Mouse (Mus musculus): Measurements from ENCODE around the gene Zfp870. TPM values are rescaled to one million over a fixed set of nuclear protein-coding genes. Genes with fewer than 3 reads are reported as not detected.
"Not testable (repeated sequence)": the region's sequence is repeated elsewhere in the genome, so short reads cannot be mapped to it uniquely, and the experiment has no call there.

Zfp870 gene
- polyA plus RNA-seq, 1 experiment from 2014 or later, result 6.9 TPM

DNA sequence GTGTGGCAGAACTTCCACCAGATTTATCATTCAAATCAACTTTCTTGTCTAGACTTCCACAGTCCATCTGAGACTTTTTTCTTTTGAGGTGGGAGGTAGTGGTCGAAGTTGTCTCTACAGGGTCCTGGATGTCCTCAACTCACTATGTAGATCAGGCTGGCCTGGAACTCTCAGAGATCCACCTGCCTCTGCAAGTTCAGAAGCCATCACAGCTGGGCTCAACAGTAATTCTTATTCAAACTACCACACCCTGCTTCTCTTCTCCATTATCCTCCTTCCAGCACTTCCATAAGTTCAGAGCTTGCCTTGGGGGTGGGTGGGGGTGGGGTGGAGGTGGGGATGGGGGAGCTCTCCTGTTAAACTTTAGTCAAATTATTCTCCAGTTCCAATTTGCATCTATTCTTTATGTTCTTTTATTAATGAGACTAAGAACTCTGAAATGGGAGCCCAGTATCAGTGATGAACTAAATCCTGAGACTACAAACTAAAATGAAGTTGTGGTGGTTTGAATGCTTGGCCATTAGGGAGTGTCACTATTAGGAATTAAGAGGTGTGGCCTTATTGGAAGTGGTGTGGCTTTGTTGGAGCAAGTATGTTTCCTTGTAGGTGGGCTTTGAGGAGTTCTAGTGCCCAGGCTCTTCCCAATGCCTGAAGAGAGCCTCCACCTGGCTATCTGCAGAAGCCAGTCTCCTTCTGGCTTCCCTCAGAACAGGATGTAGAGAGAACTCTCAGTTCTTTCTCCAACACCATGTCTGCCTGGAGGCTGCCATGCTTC lies 10.5 kb upstream of the Zfp870 start:
- Histone ChIP-seq H3K9me3 (replicated peaks) (no peaks in the 10 kb centered on the region), H3K4me2 (replicated peaks) (no peak overlapping the region), H3K27ac (no peak overlapping the region), H3K36me3 (no peaks in the 10 kb centered on the region), H3K4me3 (no peak overlapping the region), H3K9ac (no peak overlapping the region), H3K4me1 (peaks cover 4% of the 10 kb centered on the region; the same call in 1 of the 2 replicates), H3K27me3 (peaks cover 5% of the 10 kb centered on the region; the same call in 1 of the 2 replicates)
- WGBS, result 79% methylated on average over 1 of the region's 1 CpGs
- no peak for ATAC-seq (ENCODE audit: low FRiP score)

DNA sequence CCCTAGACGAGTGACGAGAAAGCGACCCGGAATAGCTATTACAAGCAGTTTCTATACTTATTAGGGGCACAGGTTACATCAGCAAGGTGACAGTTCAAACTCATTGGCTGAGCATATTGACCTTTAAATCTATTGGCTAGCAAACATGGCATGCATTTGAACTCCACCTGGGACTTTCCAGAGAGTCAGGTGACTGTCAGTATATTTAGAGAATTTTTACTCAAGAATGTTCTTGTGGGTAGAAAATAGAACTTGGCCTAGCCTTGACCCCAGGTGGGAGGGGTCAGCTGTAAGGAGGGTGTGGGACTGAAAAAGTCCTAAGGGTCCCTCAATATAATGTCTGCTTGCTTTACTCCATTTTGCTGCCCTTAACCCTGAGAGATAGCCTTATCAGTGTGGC lies 4.0 kb upstream of the Zfp870 start:
- H3K4me1 ChIP-seq, result peaks cover 5% of the 10 kb centered on the region
- WGBS, result 92% methylated on average over 4 of the region's 4 CpGs
- no peaks in the 10 kb centered on the region for H3K36me3 ChIP-seq
- no peak overlapping the region for H3K4me2 ChIP-seq (replicated peaks)
- no peaks in the 10 kb centered on the region for H3K27me3 ChIP-seq
- H3K27ac ChIP-seq, result no peak overlapping the region
- ATAC-seq (ENCODE audit: low FRiP score), result no peak
- no peaks in the 10 kb centered on the region for H3K9me3 ChIP-seq (replicated peaks)
- no peak overlapping the region for H3K9ac ChIP-seq
- no peak overlapping the region for H3K4me3 ChIP-seq

DNA sequence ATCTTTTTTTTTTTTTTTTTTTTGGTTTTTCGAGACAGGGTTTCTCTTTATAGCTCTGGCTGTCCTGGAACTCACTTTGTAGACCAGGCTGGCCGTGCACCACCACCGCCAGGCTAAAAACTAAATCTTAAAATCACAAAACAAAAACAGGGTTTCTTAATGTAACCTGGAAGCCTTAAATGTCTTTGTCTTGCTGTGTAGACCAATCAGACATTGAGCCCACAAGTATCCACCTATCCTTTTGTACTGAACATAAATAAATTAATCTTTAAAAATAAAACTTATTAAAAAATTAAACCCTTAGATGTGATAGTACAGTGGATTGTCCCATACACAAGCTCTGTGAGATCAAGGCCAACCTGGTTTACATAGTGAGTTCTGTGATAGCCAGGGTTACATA lies 2.5 kb upstream of the Zfp870 start:
- no peaks in the 10 kb centered on the region for H3K9me3 ChIP-seq (replicated peaks)
- no peak overlapping the region for H3K4me3 ChIP-seq
- H3K4me2 ChIP-seq (replicated peaks), result no peak overlapping the region
- no peak overlapping the region for H3K27ac ChIP-seq
- H3K4me1 ChIP-seq, result peaks cover 14% of the 10 kb centered on the region
- H3K36me3 ChIP-seq, result no peaks in the 10 kb centered on the region
- 72% methylated on average over 3 of the region's 3 CpGs for WGBS
- no peak overlapping the region for H3K9ac ChIP-seq
- H3K27me3 ChIP-seq, result no peaks in the 10 kb centered on the region
- no peak for ATAC-seq (ENCODE audit: low FRiP score)

DNA sequence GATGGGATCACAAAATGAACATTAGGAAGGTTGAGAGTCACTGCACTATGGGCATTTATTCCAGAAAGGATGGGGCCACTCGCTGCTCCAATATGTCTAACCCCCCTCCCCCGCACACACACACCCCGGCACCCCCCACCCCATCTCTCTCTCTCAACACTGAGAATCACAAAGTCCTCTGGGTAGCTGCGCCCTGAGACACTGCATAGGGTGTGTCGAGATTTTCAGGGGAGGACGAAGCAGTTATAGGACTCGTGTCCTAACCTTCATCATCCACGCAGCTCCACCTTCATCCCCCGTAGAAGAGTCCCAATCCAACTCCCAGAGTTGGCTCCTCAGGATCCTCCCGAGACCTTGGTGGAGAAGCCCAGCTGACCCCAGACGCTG lies 597 bp downstream of the Zfp870 start:
- Histone ChIP-seq H3K27ac (peak overlapping the region; percentile 83), H3K9me3 (replicated peaks) (no peaks in the 10 kb centered on the region), H3K9ac (peak overlapping the region; percentile 83), H3K4me2 (replicated peaks) (peak overlapping the region; percentile 82), H3K27me3 (no peaks in the 10 kb centered on the region), H3K4me3 (peak overlapping the region; percentile 68), H3K36me3 (0 out of 2 replicates have a peak, but pooled peaks cover 4% of the 10 kb centered on the region), H3K4me1 (peaks cover 14% of the 10 kb centered on the region)
- WGBS, result 5% methylated on average over 10 of the region's 11 CpGs
- ATAC-seq (ENCODE audit: low FRiP score), result peak; percentile 56; the same call in 1 of the 2 replicates

DNA sequence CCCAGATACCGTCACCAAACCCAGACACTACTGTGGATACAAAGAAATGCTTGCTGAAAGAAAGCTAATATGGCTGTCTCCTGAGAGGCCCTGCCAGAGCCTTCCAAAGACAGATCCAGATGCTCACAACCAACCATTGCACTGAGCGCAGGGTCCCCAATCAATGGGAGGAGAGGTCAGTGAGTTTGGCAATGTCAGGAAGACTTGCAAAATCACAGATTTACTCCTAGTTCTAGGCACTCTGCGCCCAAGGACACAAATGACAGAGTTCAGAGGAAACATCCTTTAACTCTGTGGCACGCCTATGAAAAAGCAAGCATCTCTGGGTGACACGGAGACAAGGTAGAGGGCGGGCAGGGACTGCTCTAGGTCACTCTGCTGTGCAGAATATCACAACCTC lies 1.8 kb downstream of the Zfp870 start:
- Histone ChIP-seq H3K4me1 (peaks cover 14% of the 10 kb centered on the region), H3K9me3 (replicated peaks) (no peaks in the 10 kb centered on the region), H3K27me3 (no peaks in the 10 kb centered on the region), H3K4me2 (replicated peaks) (no peak overlapping the region), H3K27ac (no peak overlapping the region), H3K4me3 (no peak overlapping the region), H3K36me3 (peaks cover 11% of the 10 kb centered on the region), H3K9ac (no peak overlapping the region)
- no peak for ATAC-seq (ENCODE audit: low FRiP score)
- WGBS, result 92% methylated on average over 6 of the region's 6 CpGs

DNA sequence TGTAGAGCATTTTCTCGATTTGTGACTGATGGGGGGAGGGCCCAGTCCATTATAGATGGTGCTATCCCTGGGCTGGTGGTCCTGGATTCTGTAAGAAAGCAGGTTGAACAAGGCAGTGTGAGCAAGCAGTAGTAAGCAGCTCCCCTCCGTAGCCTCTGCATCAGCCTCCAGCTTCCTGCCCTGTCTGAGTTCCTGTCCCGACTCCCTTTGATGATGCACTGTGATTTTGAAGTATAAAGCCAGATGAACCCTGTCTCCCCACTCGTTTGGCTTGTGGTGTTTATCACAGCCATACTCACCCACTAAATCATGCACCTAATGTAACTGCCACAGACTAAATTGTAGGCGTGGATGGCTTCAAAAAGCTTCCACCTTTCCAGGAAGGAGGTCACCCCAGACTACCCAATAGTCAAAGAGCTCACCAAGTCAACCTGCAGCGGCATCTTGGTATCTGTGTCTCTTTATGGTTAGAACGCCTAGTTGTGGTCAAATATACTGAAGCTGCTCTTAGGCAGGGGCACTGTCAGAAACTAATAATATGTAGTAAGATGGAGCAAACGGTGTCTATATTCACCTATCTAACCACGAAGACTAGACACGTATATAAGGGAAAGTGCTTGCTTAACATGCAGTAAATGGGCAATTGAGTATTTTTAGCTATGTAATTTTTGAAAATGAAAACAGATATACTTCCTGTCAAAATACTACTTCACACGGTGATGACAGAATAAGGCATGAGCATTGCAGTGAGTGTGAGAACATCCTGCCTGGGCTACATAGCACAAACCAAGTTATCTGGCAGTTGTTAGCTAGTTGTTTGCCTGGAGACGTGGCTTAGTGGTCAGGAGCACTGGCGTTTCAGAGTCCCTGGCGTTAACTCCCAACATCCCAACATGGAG lies 10.9 kb downstream of the Zfp870 start:
- WGBS, result 93% methylated on average over 14 of the region's 14 CpGs
- no peak overlapping the region for H3K9ac ChIP-seq
- no peak overlapping the region for H3K4me2 ChIP-seq (replicated peaks)
- H3K27me3 ChIP-seq, result 0 out of 2 replicates have a peak, but pooled peaks cover 4% of the 10 kb centered on the region
- no peak overlapping the region for H3K27ac ChIP-seq
- H3K4me3 ChIP-seq, result no peak overlapping the region
- H3K36me3 ChIP-seq, result peaks cover 39% of the 10 kb centered on the region
- no peaks in the 10 kb centered on the region for H3K9me3 ChIP-seq (replicated peaks)
- no peak for ATAC-seq (ENCODE audit: low FRiP score)
- no peaks in the 10 kb centered on the region for H3K4me1 ChIP-seq

DNA sequence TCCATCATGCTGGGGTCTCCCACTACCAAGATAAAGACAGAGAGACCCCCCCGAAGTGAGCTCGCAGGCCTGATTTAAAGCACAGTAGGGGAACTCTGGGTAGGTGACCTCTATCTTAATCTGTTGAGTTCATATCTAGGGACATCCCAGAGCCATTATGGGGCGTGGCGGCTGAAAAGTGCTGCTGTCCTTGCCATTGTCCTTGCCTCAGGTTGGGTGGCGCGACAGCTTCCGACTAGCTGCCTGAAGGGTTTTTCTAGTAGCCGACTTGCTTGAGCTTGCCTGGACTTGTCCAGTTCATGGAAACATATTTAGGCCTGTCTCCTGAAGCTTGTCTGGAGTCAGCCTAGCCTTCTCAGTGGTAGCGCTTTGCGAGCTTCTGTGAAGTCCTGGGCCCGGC lies 12.7 kb downstream of the Zfp870 start:
- Histone ChIP-seq H3K4me1 (no peaks in the 10 kb centered on the region), H3K4me3 (no peak overlapping the region), H3K4me2 (replicated peaks) (no peak overlapping the region), H3K36me3 (peaks cover 24% of the 10 kb centered on the region), H3K27me3 (0 out of 2 replicates have a peak, but pooled peaks cover 4% of the 10 kb centered on the region), H3K9me3 (replicated peaks) (no peaks in the 10 kb centered on the region), H3K9ac (no peak overlapping the region), H3K27ac (no peak overlapping the region)
- 94% methylated on average over 11 of the region's 11 CpGs for WGBS
- no peak for ATAC-seq (ENCODE audit: low FRiP score)

DNA sequence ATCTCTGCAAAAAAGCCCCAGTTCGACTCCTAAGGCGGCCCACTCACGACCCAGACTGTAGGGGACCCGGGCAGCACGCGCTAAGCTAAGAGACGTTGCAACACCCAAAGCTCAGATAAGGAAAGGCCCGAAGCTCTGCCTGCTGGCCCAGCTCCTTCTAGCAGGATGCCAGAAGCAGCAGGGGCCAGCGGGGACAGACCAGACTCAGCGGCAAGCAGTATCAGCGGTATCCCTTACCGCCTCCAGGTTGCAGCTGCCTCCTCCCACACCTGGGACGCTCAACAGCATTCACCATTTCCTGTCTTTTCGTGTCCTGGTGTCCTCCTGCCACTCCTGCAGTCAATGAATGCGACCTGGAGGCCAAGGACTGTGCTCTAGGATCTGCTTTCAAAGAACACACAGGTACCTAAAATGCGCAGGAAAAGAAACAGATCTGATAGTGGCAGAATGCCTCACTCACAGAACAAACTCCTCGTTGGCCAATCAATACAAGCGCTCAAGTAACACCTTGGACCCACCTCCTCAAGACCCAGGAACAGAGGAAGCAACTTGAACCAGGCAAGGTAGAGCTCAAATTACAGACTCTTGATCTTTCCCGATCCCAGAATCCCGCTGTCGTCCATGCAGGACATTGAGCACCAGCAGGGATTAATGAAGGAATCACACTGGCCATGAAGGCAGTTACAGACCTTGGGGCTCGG lies 13.8 kb downstream of the Zfp870 start:
- H3K36me3 ChIP-seq, result peaks cover 13% of the 10 kb centered on the region
- 14% methylated on average over 22 of the region's 22 CpGs for WGBS
- no peak overlapping the region; the same call in 1 of the 2 replicates for H3K4me2 ChIP-seq (replicated peaks)
- H3K4me1 ChIP-seq, result no peaks in the 10 kb centered on the region
- H3K9me3 ChIP-seq (replicated peaks), result no peaks in the 10 kb centered on the region
- 0 out of 2 replicates have a peak, but pooled peaks cover 4% of the 10 kb centered on the region for H3K27me3 ChIP-seq
- H3K9ac ChIP-seq, result no peak overlapping the region
- no peak overlapping the region for H3K4me3 ChIP-seq
- no peak overlapping the region for H3K27ac ChIP-seq
- no peak for ATAC-seq (ENCODE audit: low FRiP score)

DNA sequence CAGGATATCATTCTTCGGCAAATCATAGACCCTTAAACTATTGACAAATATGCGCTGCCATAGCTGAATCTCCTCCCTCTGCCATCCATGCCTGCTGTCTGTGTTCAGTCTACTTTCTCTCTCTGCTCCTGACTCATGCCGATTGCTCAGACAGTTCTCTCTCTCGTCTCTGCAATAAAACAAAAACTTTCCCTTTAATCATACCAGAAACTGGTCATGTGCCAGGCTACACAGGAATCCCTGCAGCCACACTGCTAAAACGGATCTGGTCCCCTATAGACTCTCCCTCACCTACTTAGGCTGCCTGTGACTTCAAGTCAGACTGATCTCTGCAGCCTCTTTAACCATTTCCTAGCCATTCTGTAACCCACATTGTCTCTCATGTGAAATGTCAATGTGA lies 18.7 kb downstream of the Zfp870 start:
- Histone ChIP-seq H3K4me2 (replicated peaks) (no peak overlapping the region), H3K4me3 (no peak overlapping the region), H3K36me3 (no peaks in the 10 kb centered on the region), H3K4me1 (no peaks in the 10 kb centered on the region), H3K27ac (no peak overlapping the region), H3K27me3 (0 out of 2 replicates have a peak, but pooled peaks cover 4% of the 10 kb centered on the region), H3K9ac (no peak overlapping the region), H3K9me3 (replicated peaks) (no peaks in the 10 kb centered on the region)
- no peak for ATAC-seq (ENCODE audit: low FRiP score)
- WGBS, result 63% methylated on average over 5 of the region's 5 CpGs

DNA sequence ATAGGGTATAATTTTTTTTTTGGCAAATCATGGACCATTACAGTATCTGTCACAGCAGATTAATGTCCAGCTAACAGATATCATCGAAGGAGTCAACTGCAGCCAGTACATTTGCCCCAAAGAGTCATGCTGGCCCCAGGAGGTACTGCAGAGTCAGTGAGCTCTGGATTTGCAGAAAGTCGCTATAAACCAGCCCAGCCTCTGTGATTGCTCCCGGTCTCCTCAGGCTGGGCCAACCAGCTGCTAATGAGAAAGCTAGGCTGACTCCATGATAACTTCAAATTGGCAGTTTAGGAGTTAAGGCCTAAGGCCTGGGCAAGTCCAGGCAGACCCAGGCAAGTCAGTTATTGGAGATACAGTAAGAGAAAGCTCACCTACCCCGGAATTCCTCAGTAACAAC lies 19.4 kb downstream of the Zfp870 start:
- no peak overlapping the region for H3K27ac ChIP-seq
- H3K9ac ChIP-seq, result no peak overlapping the region
- H3K4me1 ChIP-seq, result no peaks in the 10 kb centered on the region
- ATAC-seq (ENCODE audit: low FRiP score), result no peak
- 85% methylated on average over 4 of the region's 4 CpGs for WGBS
- H3K4me2 ChIP-seq (replicated peaks), result no peak overlapping the region
- no peaks in the 10 kb centered on the region for H3K36me3 ChIP-seq
- no peaks in the 10 kb centered on the region for H3K9me3 ChIP-seq (replicated peaks)
- no peaks in the 10 kb centered on the region for H3K27me3 ChIP-seq
- H3K4me3 ChIP-seq, result no peak overlapping the region

DNA sequence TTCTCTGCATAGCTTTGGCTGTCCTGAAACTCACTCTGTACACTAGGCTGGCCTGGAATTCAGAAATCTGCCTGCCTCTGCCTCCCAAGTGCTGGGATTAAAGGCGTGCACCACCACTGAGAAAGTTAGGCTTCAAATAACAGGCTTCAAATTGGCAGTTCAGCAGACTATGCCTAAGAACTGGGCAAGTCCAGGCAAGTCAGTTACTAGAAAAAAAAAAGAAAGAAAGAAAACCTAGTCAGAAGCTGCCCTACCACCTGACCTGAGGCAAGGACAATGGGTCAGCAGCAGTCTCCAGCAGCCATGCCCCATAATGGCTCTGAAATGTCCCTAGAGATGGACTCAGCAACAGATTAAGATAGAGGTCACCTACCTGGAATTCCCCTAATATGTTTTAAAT lies 20.0 kb downstream of the Zfp870 start:
- WGBS, result 87% methylated on average over 1 of the region's 1 CpGs
- Histone ChIP-seq H3K9ac (no peak overlapping the region), H3K27me3 (no peaks in the 10 kb centered on the region), H3K4me3 (no peak overlapping the region), H3K36me3 (no peaks in the 10 kb centered on the region), H3K27ac (no peak overlapping the region), H3K4me2 (replicated peaks) (no peak overlapping the region), H3K9me3 (replicated peaks) (no peaks in the 10 kb centered on the region), H3K4me1 (no peaks in the 10 kb centered on the region)
- no peak for ATAC-seq (ENCODE audit: low FRiP score)

DNA sequence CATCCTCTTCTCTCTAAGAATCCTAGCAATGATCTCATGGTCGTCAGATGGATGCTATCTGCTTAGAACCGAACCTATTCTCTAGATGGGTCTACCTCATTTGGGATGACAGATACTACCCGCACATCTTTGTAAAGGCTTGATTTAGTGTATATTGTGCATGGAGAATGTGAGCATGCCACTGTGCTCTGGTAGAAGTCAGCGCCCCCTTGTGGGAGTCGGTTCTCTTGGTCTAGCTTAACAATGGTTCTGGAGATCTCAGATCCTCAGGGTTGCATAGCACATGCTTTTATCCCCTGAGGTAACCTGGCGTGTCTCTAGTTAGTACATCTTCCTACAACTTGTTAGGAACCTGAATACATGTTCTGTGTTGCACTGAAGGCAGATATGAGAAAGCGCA lies 24.2 kb downstream of the Zfp870 start:
- not testable (repeated sequence) for ATAC-seq (ENCODE audit: low FRiP score); H3K9me3 ChIP-seq (replicated peaks); H3K4me2 ChIP-seq (replicated peaks); H3K27me3 ChIP-seq; H3K4me1 ChIP-seq; H3K9ac ChIP-seq; H3K36me3 ChIP-seq; H3K4me3 ChIP-seq; H3K27ac ChIP-seq
- 56% methylated on average over 5 of the region's 7 CpGs for WGBS
